Mouse (Mus musculus) intestine, postnatal 0 days (tissue): ENCODE data around the gene Reg3a. TPM values are rescaled to one million over a fixed set of nuclear protein-coding genes. Genes with fewer than 3 reads are reported as not detected.
"Not testable (repeated sequence)": the region's sequence is repeated elsewhere in the genome, so short reads cannot be mapped to it uniquely, and the experiment has no call there.

Experiments
- ATAC-seq: fragments of 200-750 bp; cut with Nextera tagmentation; 2 replicates; pipeline ENCODE4 v1.8.0; 2017; ENCODE audit warnings: mild to moderate bottlenecking, moderate TSS enrichment, moderate library complexity
- H3K27ac ChIP-seq: fragments of 300-500 bp; sonication (generic); 2 replicates; pipeline ENCODE4 v1.5.1; 2014; ENCODE audit warnings: mild to moderate bottlenecking, low read depth, low read length, moderate library complexity
- H3K27me3 ChIP-seq: fragments of 300-500 bp; sonication (generic); replicated peaks from 2 replicates; pipeline ENCODE4 v1.6.1; 2014; ENCODE audit warnings: low read length, mixed read lengths; ENCODE audit not compliant: control insufficient read depth, insufficient read depth
- H3K36me3 ChIP-seq: fragments of 300-500 bp; sonication (generic); 2 replicates; pipeline ENCODE4 v1.6.1; 2014; ENCODE audit warnings: mild to moderate bottlenecking, moderate library complexity; ENCODE audit not compliant: control insufficient read depth, insufficient read depth
- H3K4me1 ChIP-seq: fragments of 300-500 bp; sonication (generic); replicated peaks from 2 replicates; pipeline ENCODE4 v1.6.1; 2014; ENCODE audit warnings: antibody characterized with exemption, low read length, mixed read lengths; ENCODE audit not compliant: control insufficient read depth, insufficient read depth
- H3K4me2 ChIP-seq: fragments of 300-500 bp; sonication (generic); replicated peaks from 2 replicates; pipeline ENCODE4 v1.6.1; 2014; ENCODE audit warnings: low read depth, mild to moderate bottlenecking, moderate library complexity
- H3K4me3 ChIP-seq: fragments of 300-500 bp; sonication (generic); 2 replicates; pipeline ENCODE4 v1.5.1; 2014; ENCODE audit warnings: low read depth, low read length
- H3K9ac ChIP-seq: fragments of 300-500 bp; sonication (generic); 2 replicates; pipeline ENCODE4 v1.6.1; 2014; ENCODE audit warnings: mild to moderate bottlenecking, low read depth, low read length
- H3K9me3 ChIP-seq: fragments of 300-500 bp; sonication (generic); 2 replicates; pipeline ENCODE4 v1.6.1; 2016; ENCODE audit warnings: mixed run types; ENCODE audit not compliant: control insufficient read depth
- CTCF ChIP-seq: sonication (generic); IDR thresholded peaks from 2 replicates; pipeline ENCODE4 v1.5.1; 2016; ENCODE audit warnings: low read depth, mild to moderate bottlenecking, control low read depth, antibody characterized with exemption, moderate library complexity
- WGBS: fragments of 180-500 bp; shearing (Covaris S2); extraction: QIAGEN DNeasy Blood & Tissue Kit; methylation state at CpG from one replicate; pipeline ENCODE4 v1.1.7; 2014; 5-methylcytosine and 5-hydroxymethylcytosine counted together
- polyA plus RNA-seq: library from polyadenylated mRNA; unstranded; fragments of >200 nt; fragmentation: Nextera tagmentation; extraction: Ambion mirVana; gene quantifications from 2 replicates; pipeline ENCODE4 v1.2.1, GENCODE M21; 2015

Gene Reg3a
- polyA plus RNA-seq, 1 experiment from 2014 or later: not detected

DNA sequence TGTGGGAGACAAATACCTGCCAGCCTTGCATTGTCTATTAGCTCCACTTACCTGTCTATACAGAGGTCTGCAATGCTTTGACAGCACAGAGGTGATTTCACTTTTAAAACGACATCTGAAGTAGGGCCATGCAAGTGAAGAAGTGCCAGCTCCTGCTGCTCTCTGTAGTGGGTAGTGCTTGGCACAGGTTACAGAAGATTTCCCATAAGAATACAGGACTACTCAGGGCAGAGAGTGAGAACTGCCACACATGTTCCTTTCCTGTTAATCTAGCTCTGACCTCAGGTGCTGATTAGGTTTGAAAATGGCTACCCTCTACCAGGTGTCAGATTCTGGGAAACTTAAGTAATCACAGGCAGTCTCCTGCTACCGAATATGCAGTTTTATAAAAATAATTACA is 1.7 kb upstream of the Reg3a start, which contains the start of gene Reg3d:
Gene Reg3d, minus strand, starts transcription at position 101 of the 400 bp plus-strand sequence.
- TF ChIP-seq CTCF: no peak
- no peak within 1 kb of the TSS for H3K27ac ChIP-seq
- WGBS: 70% methylated on average over 2 of the region's 2 CpGs
- no peaks in the 10 kb centered on the region for H3K9me3 ChIP-seq
- H3K36me3 ChIP-seq: no peaks in the 10 kb centered on the region
- no peaks in the 10 kb centered on the region for H3K4me1 ChIP-seq
- H3K4me2 ChIP-seq: no peak within 1 kb of the TSS
- H3K27me3 ChIP-seq: no peaks in the 10 kb centered on the region
- H3K4me3 ChIP-seq: no peak within 1 kb of the TSS
- H3K9ac ChIP-seq: no peak within 1 kb of the TSS
- no peak for ATAC-seq

- Histone ChIP-seq H3K9me3 (no peaks in the 10 kb centered on the region), H3K4me2 (no peak overlapping the region), H3K4me3 (no peak overlapping the region), H3K4me1 (no peaks in the 10 kb centered on the region; the same call in 1 of the 2 replicates), H3K36me3 (no peaks in the 10 kb centered on the region), H3K27ac (no peak overlapping the region), H3K27me3 (no peaks in the 10 kb centered on the region), H3K9ac (no peak overlapping the region)
- 75% methylated on average over 3 of the region's 3 CpGs for WGBS
- no peak for TF ChIP-seq CTCF
- no peak for ATAC-seq
Observed at GRCm38 (mm10) chr6:78385609-78386008, 5.1 kb downstream of the Reg3a start.

- not testable (repeated sequence) for H3K4me1 ChIP-seq, ATAC-seq, H3K4me3 ChIP-seq, H3K9ac ChIP-seq, H3K9me3 ChIP-seq, H3K4me2 ChIP-seq, H3K36me3 ChIP-seq, H3K27ac ChIP-seq, H3K27me3 ChIP-seq
- WGBS: 94% methylated on average over 4 of the region's 17 CpGs
Observed at GRCm38 (mm10) chr6:78395323-78395722, 14.8 kb downstream of the Reg3a start, which contains the start of gene Reg2. TSS of gene Reg2 (plus strand) at chr6:78395623.

DNA sequence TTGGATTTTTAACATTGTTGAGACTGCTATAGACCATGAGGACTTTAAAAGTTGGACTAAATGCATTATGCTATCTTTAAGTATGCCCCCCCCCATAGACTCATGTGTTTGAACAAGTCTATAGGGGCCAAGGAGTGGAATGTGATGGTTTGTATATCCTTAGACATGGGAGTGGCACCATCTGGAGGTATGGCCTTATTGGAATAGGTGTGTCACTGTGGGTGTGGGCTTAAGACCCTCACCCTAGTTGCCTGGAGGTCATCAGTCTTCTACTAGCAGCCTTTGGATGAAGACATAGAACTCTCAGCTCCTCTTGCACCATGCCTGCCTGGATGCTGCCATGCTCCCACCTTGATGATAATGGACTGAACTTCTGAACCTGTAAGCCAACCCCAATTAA is 41.9 kb downstream of the Reg3a start, which contains the start of gene Reg1:
Gene Reg1, plus strand, starts transcription at position 301 of the 400 bp plus-strand sequence.
- ATAC-seq, H3K27ac ChIP-seq: not testable (repeated sequence)

DNA sequence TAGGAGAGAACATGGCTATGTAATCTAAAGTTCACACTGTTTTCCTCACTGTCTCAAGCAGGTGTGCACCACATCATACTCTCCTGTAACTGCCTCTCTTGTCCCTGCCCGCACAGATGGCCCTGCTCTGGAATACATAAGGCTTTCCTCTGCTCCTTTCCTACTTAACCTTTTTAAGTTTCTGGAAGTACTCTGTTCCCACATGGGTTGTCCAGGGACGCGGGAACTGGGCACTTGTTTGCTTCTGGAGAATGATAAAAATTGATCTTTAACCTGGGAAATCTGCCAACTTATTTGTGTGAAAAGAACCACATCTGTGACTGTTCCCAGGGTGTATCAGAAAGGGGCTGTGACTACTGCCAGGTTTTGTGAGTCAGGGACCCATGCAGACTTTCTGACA is 45.0 kb downstream of the Reg3a start:
- no peak overlapping the region for H3K4me2 ChIP-seq
- no peak for ATAC-seq
- no peak for TF ChIP-seq CTCF
- H3K9ac ChIP-seq: no peak overlapping the region
- H3K4me3 ChIP-seq: no peak overlapping the region
- no peaks in the 10 kb centered on the region for H3K4me1 ChIP-seq
- no peaks in the 10 kb centered on the region; the same call in 1 of the 2 replicates for H3K9me3 ChIP-seq
- 39% methylated on average over 3 of the region's 3 CpGs for WGBS
- H3K27me3 ChIP-seq: no peaks in the 10 kb centered on the region
- H3K27ac ChIP-seq: no peak overlapping the region
- no peaks in the 10 kb centered on the region for H3K36me3 ChIP-seq

More for the DNA sequence above, 41.9 kb downstream of the Reg3a start, which contains the start of gene Reg1:
- not testable (repeated sequence) for H3K4me1 ChIP-seq, H3K36me3 ChIP-seq, H3K4me3 ChIP-seq, H3K4me2 ChIP-seq, H3K27me3 ChIP-seq, H3K9me3 ChIP-seq, H3K9ac ChIP-seq

Other genes with a start within 250 kb of the Reg3a start
- 52.4 and 93.9 TPM in 2 replicates for gene Reg3b, start 10.1 kb upstream of the Reg3a start, polyA plus RNA-seq
- not detected in 2 replicates for gene Reg3d, start 1.8 kb upstream of the Reg3a start, polyA plus RNA-seq
- not detected in 2 replicates for gene Reg2, start 14.9 kb downstream of the Reg3a start, polyA plus RNA-seq
- 229 and 280 TPM in 2 replicates for gene Reg1, start 42.0 kb downstream of the Reg3a start, polyA plus RNA-seq
- gene Reg3g, start 88.2 kb downstream of the Reg3a start, polyA plus RNA-seq: 5.8 and 7.8 TPM in 2 replicates